Mouse (Mus musculus) erythroblast, embryonic 14.5 days (primary cell): ENCODE data around the gene Igsf8. TPM values are rescaled to one million over a fixed set of nuclear protein-coding genes. Genes with fewer than 3 reads are reported as not detected.

Experiments
- H3K27me3 ChIP-seq: 2 replicates; pipeline ENCODE4 v1.6.1; 2012; ENCODE audit warnings: inconsistent platforms; ENCODE audit not compliant: control insufficient read depth
- H3K36me3 ChIP-seq: 2 replicates; pipeline ENCODE4 v1.6.1; 2012; ENCODE audit warnings: mild to moderate bottlenecking, inconsistent platforms; ENCODE audit not compliant: control insufficient read depth
- H3K4me1 ChIP-seq: 2 replicates; pipeline ENCODE4 v1.6.1; 2012; ENCODE audit warnings: inconsistent platforms; ENCODE audit not compliant: control insufficient read depth
- H3K4me3 ChIP-seq: replicated peaks from 2 replicates; pipeline ENCODE3; 2012; ENCODE audit warnings: moderate library complexity, mild to moderate bottlenecking, inconsistent platforms
- H3K9me3 ChIP-seq: 2 replicates; pipeline ENCODE4 v1.6.1; 2012; ENCODE audit warnings: low read length, inconsistent platforms, mixed read lengths; ENCODE audit not compliant: control insufficient read depth
- GATA1 ChIP-seq: IDR thresholded peaks from 2 replicates; pipeline ENCODE4 v1.6.1; 2012; ENCODE audit warnings: low read length, inconsistent platforms, mixed read lengths
- TAL1 ChIP-seq: IDR thresholded peaks from 3 replicates; pipeline ENCODE4 v1.6.1; 2012; ENCODE audit warnings: low read length, inconsistent platforms, mixed read lengths
- polyA plus RNA-seq: library from polyadenylated mRNA; stranded (reverse); fragments of >175 nt; gene quantifications from 2 replicates; pipeline ENCODE4 v1.2.3, GENCODE M21; 2012

Igsf8 gene
- polyA plus RNA-seq, 1 experiment = 2.7 TPM

DNA sequence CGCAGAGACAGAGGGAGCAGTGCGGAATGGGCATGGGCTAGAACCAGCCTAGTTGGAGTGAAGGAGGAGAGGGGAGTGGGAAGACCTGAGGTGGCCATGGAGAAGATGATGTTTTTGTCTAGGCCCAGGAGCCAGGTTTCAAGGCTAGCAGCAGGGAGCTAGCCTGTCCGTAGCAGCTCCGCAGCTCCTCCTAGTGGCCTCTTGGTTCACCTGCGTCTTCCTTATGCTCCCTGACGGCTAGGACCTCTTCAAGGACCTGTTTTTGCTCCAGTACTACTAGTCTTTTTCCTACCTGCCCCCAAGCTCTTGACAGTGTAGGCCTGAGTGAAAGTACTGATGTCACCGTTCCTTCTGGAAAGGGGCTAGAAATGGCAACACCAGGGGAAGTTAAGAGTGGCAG lies 63.3 kb downstream of the Igsf8 start:
- Histone ChIP-seq H3K4me1 (peaks cover 19% of the 10 kb centered on the region), H3K36me3 (peaks cover 5% of the 10 kb centered on the region), H3K9me3 (peaks cover 7% of the 10 kb centered on the region), H3K4me3 (no peak overlapping the region), H3K27me3 (peaks cover 49% of the 10 kb centered on the region)
- TF ChIP-seq GATA1 (no peak), TAL1 (no peak)

DNA sequence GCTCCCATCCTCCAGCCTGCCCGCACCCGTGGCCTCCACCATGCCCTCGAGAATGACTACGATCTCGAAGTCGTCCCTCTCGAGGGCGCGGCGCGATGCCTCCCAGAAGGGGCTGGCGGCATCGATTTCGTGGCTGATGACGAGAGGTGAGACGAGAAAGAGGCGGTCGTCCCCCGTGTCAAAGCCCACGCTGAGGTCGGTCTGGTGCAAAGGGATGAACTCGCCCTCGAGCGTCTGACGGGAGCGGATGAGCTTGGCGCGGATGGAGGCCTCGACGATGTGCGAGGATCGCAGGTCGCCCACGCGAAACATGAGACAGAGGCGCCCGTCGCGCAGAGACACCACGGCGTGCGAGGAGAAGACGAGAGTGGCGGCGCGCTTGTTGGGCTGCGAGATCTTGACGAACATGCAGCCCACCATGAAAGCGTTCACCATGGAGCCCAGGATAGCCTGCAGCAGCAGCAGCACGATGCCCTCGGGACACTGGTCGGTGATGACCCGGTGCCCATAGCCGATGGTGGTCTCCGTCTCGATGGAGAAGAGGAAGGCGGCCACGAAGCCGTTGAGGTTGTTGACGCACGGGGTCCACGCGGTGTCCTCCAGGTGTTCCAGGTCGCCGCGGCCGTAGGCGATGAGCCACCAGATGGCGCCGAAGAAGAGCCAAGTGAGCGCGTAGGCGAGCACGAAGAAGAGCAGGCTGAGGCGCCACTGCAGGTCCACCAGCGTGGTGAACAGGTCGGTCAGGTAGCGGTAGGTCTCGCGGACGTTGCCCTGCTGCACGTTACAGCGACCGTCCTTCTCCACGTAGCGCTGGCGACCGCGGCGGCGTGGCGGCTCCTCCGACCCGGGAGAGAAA lies 64.5 kb downstream of the Igsf8 start:
- H3K36me3 ChIP-seq = peaks cover 2% of the 10 kb centered on the region
- TF ChIP-seq GATA1 (no peak), TAL1 (no peak)
- H3K4me1 ChIP-seq = peaks cover 19% of the 10 kb centered on the region
- H3K9me3 ChIP-seq = peaks cover 7% of the 10 kb centered on the region
- peak overlapping the region; percentile 33 for H3K4me3 ChIP-seq
- peaks cover 59% of the 10 kb centered on the region for H3K27me3 ChIP-seq

DNA sequence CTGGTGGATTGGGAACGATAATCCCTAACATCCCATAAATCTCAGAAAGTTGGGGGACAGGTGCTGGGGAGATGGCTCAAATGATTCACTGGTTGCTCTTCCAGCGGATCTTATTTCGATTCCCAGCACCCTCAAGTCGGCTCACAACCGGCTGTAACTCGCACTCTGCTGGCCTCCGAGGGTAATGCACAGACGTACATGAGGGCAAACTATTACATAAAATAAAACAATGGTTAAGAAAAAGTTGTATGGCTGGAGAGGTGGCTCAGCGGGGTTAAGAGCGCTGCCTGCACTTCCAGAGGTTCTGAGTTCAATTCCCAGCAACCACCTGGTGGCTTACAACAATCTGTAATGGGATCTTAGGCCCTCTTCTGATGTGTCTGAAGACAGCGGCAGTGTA lies 65.2 kb downstream of the Igsf8 start:
- Histone ChIP-seq H3K4me1 (peaks cover 19% of the 10 kb centered on the region), H3K9me3 (peaks cover 7% of the 10 kb centered on the region), H3K36me3 (no peaks in the 10 kb centered on the region; the same call in 1 of the 2 replicates), H3K4me3 (no peak overlapping the region), H3K27me3 (peaks cover 67% of the 10 kb centered on the region)
- TF ChIP-seq TAL1 = no peak
- TF ChIP-seq GATA1 = no peak

GRCm38 (mm10) chr1:172327206-172328001 lies 66.0 kb downstream of the Igsf8 start:
- no peaks in the 10 kb centered on the region for H3K36me3 ChIP-seq
- peaks cover 68% of the 10 kb centered on the region for H3K27me3 ChIP-seq
- H3K4me3 ChIP-seq = no peak overlapping the region
- peaks cover 7% of the 10 kb centered on the region for H3K9me3 ChIP-seq
- peaks cover 19% of the 10 kb centered on the region for H3K4me1 ChIP-seq
- TF ChIP-seq GATA1 (no peak), TAL1 (no peak)

DNA sequence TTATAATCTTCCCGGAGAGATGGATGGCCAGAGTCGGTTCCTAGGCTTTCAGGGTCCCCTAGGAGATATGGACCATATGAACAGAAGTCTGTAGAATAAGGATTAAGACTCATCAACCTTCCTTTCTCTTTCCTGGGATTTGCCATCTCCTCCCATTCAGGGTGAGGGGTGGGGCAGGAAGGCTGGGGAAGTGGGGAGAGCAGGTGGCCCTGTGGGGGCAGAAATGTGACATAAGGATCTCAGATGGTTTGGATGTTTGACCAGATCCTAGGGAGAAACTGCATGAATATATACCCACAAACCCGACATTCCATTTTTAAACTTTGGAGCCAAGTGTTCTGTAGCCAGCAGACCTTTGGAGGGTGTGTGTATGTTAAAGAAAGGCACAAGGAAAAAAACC lies 66.6 kb downstream of the Igsf8 start:
- H3K4me3 ChIP-seq = no peak overlapping the region
- peaks cover 19% of the 10 kb centered on the region for H3K4me1 ChIP-seq
- no peak for TF ChIP-seq GATA1
- no peak for TF ChIP-seq TAL1
- H3K9me3 ChIP-seq = peaks cover 7% of the 10 kb centered on the region
- peaks cover 70% of the 10 kb centered on the region for H3K27me3 ChIP-seq
- H3K36me3 ChIP-seq = no peaks in the 10 kb centered on the region

DNA sequence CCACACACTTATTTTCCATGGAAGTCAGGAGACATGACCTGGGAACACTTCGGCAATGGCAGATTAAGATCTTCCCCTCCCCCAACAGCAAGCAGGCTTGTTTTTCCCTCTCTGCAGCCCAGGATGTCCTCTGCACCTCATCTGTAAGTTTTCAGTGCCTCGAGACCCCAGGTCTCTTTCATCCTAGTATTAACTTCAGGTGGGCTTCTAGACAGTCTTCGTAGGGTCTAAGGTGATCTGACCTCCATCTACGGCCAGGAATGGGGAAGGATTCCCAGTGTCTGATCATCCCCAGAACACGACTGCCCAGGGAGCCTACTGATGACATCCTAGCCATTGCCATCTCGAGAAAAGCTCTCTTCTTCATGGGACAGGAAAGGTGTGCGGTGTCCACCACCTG lies 67.0 kb downstream of the Igsf8 start:
- TF ChIP-seq TAL1 = no peak
- TF ChIP-seq GATA1 = no peak
- H3K9me3 ChIP-seq = peaks cover 7% of the 10 kb centered on the region
- H3K36me3 ChIP-seq = no peaks in the 10 kb centered on the region
- H3K27me3 ChIP-seq = peaks cover 72% of the 10 kb centered on the region
- peaks cover 17% of the 10 kb centered on the region for H3K4me1 ChIP-seq
- no peak overlapping the region for H3K4me3 ChIP-seq

GRCm38 (mm10) chr1:172329131-172329530 lies 67.7 kb downstream of the Igsf8 start, which contains the start of gene Kcnj9:
TSS of gene Kcnj9 (minus strand) at chr1:172329318.
- H3K4me1 ChIP-seq = peaks cover 13% of the 10 kb centered on the region
- TF ChIP-seq TAL1 = no peak
- no peak for TF ChIP-seq GATA1
- H3K9me3 ChIP-seq = peaks cover 7% of the 10 kb centered on the region
- H3K27me3 ChIP-seq = peaks cover 76% of the 10 kb centered on the region
- no peak within 1 kb of the TSS for H3K4me3 ChIP-seq
- no peaks in the 10 kb centered on the region for H3K36me3 ChIP-seq

GRCm38 (mm10) chr1:172329616-172330015 lies 68.2 kb downstream of the Igsf8 start:
- Histone ChIP-seq H3K36me3 (no peaks in the 10 kb centered on the region), H3K9me3 (peaks cover 7% of the 10 kb centered on the region), H3K4me1 (peaks cover 10% of the 10 kb centered on the region), H3K27me3 (peaks cover 77% of the 10 kb centered on the region), H3K4me3 (no peak overlapping the region)
- TF ChIP-seq GATA1 = no peak
- TF ChIP-seq TAL1 = no peak

GRCm38 (mm10) chr1:172331422-172331947 lies 70.0 kb downstream of the Igsf8 start:
- Histone ChIP-seq H3K9me3 (peaks cover 2% of the 10 kb centered on the region), H3K36me3 (no peaks in the 10 kb centered on the region), H3K27me3 (peaks cover 71% of the 10 kb centered on the region), H3K4me1 (peaks cover under 1% of the 10 kb centered on the region; the same call in 1 of the 2 replicates), H3K4me3 (no peak overlapping the region)
- no peak for TF ChIP-seq TAL1
- TF ChIP-seq GATA1 = no peak
